Mouse (Mus musculus) left cerebral cortex, adult 2 months (tissue): ENCODE data around the gene Wdr19. TPM values are rescaled to one million over a fixed set of nuclear protein-coding genes. Genes with fewer than 3 reads are reported as not detected.
A peak's percentile ranks its signal among the peaks of the same experiment; 100 is the strongest.

ENCODE experiments used
- DNase-seq, 2 experiments: peaks; one replicate each; pipeline ENCODE4 v3.0.0; 2021 to 2022; ENCODE audit warnings: low spot score in 2 of 2, mixed read lengths in 1 of 2; ENCODE audit errors: extremely low spot score in 1 of 2
- H3K27ac ChIP-seq: fragments of 200-600 bp; 2 replicates; pipeline ENCODE4 v1.8.1; 2022
- H3K4me3 ChIP-seq: fragments of 200-600 bp; 2 replicates; pipeline ENCODE4 v1.8.1; 2022
- CTCF ChIP-seq: fragments of 200-600 bp; IDR thresholded peaks from 2 replicates; pipeline ENCODE4 v1.8.1; 2022; ENCODE audit warnings: antibody characterized with exemption, mild to moderate bottlenecking, moderate library complexity
- intact Hi-C: fragments of 180-260 bp; cut with DNase I; formaldehyde crosslinking; loops from one replicate; pipeline ENCODE4 v1.15.1; 2025
- total RNA-seq, 2 experiments: library from RNA; stranded (reverse); gene quantifications; 2 replicates each; pipeline ENCODE4 v1.2.3; 2021

The Wdr19 gene
- total RNA-seq, 2 experiments from 2014 or later: 20.1 to 21.5 TPM

DNA sequence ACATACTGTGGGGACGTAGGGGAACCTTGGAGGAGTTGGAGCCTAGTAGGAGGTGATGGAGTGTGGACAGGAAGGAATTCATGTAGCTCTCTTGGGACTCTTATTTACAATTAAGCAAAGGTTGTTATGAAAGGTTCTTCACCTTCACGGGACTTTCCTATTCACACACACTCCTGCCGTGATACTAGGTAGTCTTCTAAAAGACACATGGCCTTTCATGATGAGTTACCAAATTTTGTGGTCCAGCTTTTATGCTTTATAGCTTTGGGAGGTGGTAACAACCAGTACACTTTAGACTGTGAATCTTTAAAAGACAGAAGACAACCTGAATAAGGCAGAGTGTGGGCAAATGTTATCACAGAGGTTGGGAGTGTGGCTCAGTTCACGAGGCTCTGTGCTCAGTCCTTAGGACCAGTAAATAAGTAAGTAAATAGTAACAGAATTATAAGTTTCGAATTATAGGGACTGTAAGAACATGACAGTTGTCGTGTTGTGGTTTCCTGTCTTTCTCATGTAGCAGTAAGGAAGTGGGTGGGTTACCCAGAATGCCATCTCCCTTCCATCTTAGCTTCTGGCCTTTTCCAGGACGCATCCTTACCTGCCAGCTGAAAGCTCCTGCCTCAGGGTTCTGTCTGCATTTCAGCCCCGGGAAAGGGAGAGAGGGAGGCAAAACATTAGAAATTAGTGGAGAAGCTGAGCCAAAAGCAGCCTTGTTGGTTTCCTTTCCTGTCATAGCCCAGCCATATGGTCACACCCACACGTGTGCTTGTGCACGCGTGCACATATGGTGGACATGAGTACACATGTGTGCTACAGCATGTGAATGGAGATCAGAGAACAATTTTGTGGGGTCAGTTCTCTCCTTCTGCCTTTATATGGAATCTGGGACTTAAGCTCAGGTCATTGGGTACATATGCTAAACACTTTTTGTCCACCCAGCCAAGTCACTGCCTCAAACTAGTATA lies 18.1 kb downstream of the Wdr19 start:
- intact Hi-C loops: loop anchor here (10.0 kb wide), 1 partner anchor 333 kb away; no protein-coding TSS in a partner anchor
- no peak for DNase-seq
- no peak overlapping the region for H3K27ac ChIP-seq
- no peak for TF ChIP-seq CTCF
- H3K4me3 ChIP-seq: no peak overlapping the region

- Histone ChIP-seq H3K4me3 (no peak overlapping the region), H3K27ac (no peak overlapping the region)
- intact Hi-C loops: no loop called here
- DNase-seq: no peak
- TF ChIP-seq CTCF: no peak
These were observed 21.5 kb downstream of the Wdr19 start for GRCm38 (mm10) chr5:65221037-65221436.

GRCm38 (mm10) chr5:65224056-65224455 lies 24.6 kb downstream of the Wdr19 start:
- no peak overlapping the region for H3K4me3 ChIP-seq
- no peak for DNase-seq
- TF ChIP-seq CTCF: no peak
- no peak overlapping the region for H3K27ac ChIP-seq
- intact Hi-C loops: no loop called here

DNA sequence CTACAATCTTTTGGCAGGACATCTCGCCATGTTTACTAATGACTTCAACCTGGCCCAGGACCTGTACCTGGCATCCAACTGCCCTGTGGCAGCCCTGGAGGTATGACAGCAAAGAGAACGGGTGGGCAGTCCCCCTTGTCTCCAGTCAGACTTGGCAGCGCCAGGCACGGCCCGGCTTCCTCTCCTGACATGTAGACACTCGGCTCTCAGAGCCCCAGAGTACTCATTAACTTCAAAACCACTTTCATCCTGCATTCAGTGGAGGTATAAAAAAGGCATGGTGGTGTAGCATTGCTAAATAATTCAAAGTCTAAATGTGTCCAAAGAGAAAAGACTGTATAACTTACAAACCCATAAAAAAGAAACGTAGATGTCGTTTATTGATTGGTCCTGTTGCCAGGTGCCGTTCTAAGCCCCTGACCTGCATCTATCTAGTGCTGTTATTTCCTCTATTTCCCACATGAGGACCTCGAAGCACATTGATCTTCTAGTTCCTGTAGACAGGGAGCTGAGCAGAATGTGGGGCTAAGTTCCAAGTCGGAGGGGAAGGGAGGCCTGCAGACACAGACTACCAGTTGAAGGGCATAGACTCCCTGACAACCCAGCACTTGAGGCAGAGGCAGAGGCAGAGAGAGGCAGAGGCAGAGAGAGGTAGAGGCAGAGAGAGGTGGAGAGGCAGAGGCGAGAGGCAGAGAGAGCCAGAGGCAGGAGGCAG lies 31.9 kb downstream of the Wdr19 start:
- Histone ChIP-seq H3K27ac (no peak overlapping the region), H3K4me3 (no peak overlapping the region)
- DNase-seq: no peak
- intact Hi-C loops: no loop called here
- no peak for TF ChIP-seq CTCF

DNA sequence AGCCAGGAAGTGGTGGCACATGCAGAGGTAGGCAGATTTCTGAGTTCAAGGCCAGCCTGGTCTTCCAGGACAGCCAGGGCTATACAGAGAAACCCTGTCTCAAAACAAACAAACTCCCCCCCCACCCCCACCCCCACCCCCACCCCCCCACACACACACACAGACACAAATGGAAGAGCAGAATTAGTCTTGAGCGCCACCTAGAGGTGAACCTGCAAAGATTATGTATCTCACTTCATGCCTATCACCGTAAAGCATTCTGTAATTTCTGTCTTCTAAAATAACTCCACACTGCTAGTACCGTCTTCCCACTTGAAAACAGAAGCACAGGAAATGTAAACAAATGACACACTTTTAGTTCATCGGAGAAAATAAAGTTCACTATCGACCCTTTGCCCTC lies 43.2 kb downstream of the Wdr19 start:
- no peak for DNase-seq
- H3K27ac ChIP-seq: no peak overlapping the region
- intact Hi-C loops: loop anchor here (1.0 to 10.0 kb wide), 2 partner anchors 239 to 358 kb away; no protein-coding TSS in a partner anchor

DNA sequence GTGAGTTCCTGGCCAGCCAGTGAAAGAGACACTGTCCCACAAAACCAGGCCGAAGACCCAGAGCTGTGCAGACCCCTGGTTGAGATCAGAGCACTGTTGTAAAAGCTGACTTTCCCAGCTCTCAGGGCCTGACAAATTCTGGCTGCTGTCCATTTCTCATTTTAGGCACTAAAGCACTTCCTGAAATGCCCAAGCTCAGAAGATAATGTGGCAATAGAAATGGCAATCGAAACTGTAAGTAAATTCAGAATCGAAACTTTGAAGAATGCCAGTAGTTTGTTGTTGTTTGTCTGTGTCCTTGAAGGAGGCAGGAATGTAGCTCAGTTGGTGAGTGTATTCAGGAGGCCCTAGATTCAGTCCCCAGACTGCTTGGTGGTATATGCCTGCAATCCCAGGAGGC lies 47.8 kb downstream of the Wdr19 start:
- H3K27ac ChIP-seq: no peak overlapping the region
- no peak overlapping the region for H3K4me3 ChIP-seq
- no peak for DNase-seq
- intact Hi-C loops: loop anchor here (10.0 kb wide), 1 partner anchor 362 kb away; no protein-coding TSS in a partner anchor
- TF ChIP-seq CTCF: no peak

More for the DNA sequence above, 43.2 kb downstream of the Wdr19 start:
- peak; percentile 55 for TF ChIP-seq CTCF
- H3K4me3 ChIP-seq: no peak overlapping the region

DNA sequence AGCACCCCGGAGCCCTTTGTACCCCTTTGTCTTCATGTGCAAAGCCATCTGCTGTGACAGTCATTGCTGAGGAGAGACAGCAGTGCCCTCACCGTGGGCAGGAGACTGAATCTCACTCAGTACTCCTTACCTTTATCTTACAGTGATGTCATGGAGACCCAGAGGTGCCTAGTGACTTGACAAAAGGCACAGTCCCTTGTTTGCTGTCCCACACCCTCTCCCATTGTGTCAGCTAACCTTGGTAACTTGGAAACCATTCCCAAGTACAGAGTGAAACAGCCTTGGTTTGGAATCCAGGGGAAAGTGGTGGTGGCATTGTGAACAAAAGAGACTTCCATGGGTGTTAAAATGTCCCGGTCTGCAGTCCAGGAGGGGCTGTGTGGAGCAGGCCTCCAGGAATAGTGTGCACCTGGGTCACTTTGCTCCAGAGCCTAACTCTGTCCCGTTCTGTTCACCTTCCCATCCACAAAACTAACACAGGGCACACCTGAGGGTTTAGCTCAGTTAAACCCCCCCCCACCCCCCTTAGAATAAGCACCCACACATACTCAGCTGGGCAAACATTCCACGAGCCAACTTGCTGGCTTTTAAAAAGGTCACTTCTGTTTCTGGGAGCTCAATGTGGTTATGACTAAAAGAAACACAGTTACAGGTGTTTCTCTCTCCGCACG lies 50.8 kb downstream of the Wdr19 start:
- intact Hi-C loops: no loop called here
- Histone ChIP-seq H3K4me3 (no peak overlapping the region), H3K27ac (no peak overlapping the region)
- no peak for DNase-seq
- no peak for TF ChIP-seq CTCF

GRCm38 (mm10) chr5:65257910-65258505 lies 58.5 kb downstream of the Wdr19 start:
- DNase-seq: no peak
- Histone ChIP-seq H3K4me3 (no peak overlapping the region), H3K27ac (no peak overlapping the region)
- intact Hi-C loops: no loop called here
- no peak for TF ChIP-seq CTCF

- H3K27ac ChIP-seq: no peak overlapping the region
- intact Hi-C loops: no loop called here
- no peak overlapping the region for H3K4me3 ChIP-seq
- no peak; the same call in 1 of the 2 replicates for TF ChIP-seq CTCF
- DNase-seq: no peak
These were observed 74.5 kb downstream of the Wdr19 start for GRCm38 (mm10) chr5:65273966-65274365.

GRCm38 (mm10) chr5:65279133-65279651 lies 79.7 kb downstream of the Wdr19 start:
- DNase-seq: no peak
- Histone ChIP-seq H3K27ac (no peak overlapping the region), H3K4me3 (no peak overlapping the region)
- no peak for TF ChIP-seq CTCF
- intact Hi-C loops: no loop called here

DNA sequence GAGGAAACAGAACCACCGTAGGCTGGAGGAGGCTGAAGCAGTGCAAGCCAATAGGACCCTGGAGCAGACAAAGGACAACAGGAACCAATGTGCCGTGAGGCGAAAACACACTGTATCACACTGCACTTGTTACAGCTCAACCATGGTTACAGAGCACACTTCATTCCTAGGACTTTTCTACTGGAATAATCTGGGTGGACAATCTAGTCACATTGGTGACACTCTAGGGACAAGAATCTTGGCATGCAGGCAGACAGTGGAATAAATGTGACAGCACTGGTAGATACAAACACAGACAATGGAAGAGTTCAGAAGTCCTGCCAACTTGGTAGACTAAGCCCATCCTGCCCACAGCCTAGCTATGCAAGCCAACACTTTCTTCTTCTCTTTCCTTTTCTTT lies 81.7 kb downstream of the Wdr19 start:
- H3K27ac ChIP-seq: no peak overlapping the region
- intact Hi-C loops: no loop called here
- H3K4me3 ChIP-seq: no peak overlapping the region
- no peak for DNase-seq
- no peak for TF ChIP-seq CTCF
